Mouse (Mus musculus) intestine, embryonic 15.5 days (tissue): Measurements from ENCODE around the gene Gm11060. TPM values are rescaled to one million over a fixed set of nuclear protein-coding genes. Genes with fewer than 3 reads are reported as not detected.

Experiments
- ATAC-seq: fragments of 200-750 bp; cut with Nextera tagmentation; 2 replicates; pipeline ENCODE4 v1.8.0; 2017; ENCODE audit warnings: moderate TSS enrichment, moderate library complexity
- H3K27ac ChIP-seq: fragments of 300-500 bp; sonication (generic); 2 replicates; pipeline ENCODE4 v1.5.1; 2015; ENCODE audit warnings: mild to moderate bottlenecking, inconsistent platforms
- H3K27me3 ChIP-seq: fragments of 300-500 bp; sonication (generic); replicated peaks from 2 replicates; pipeline ENCODE4 v1.6.1; 2015; ENCODE audit warnings: inconsistent platforms
- H3K36me3 ChIP-seq: fragments of 300-500 bp; sonication (generic); 2 replicates; pipeline ENCODE4 v1.6.1; 2015; ENCODE audit warnings: inconsistent platforms
- H3K4me1 ChIP-seq: fragments of 300-500 bp; sonication (generic); replicated peaks from 2 replicates; pipeline ENCODE4 v1.6.1; 2015; ENCODE audit warnings: inconsistent platforms
- H3K4me2 ChIP-seq: fragments of 300-500 bp; sonication (generic); replicated peaks from 2 replicates; pipeline ENCODE4 v1.6.1; 2015; ENCODE audit warnings: mild to moderate bottlenecking, inconsistent platforms
- H3K4me3 ChIP-seq: fragments of 300-500 bp; sonication (generic); replicated peaks from 2 replicates; pipeline ENCODE4 v1.5.1; 2015; ENCODE audit warnings: inconsistent platforms
- H3K9ac ChIP-seq: fragments of 300-500 bp; sonication (generic); 2 replicates; pipeline ENCODE4 v1.6.1; 2015; ENCODE audit warnings: inconsistent platforms
- H3K9me3 ChIP-seq: fragments of 300-500 bp; sonication (generic); 2 replicates; pipeline ENCODE4 v1.6.1; 2016; ENCODE audit warnings: inconsistent platforms
- WGBS: fragments of 180-500 bp; shearing (Covaris S2); methylation state at CpG from one replicate; pipeline ENCODE4 v1.1.7; 2015; 5-methylcytosine and 5-hydroxymethylcytosine counted together
- polyA plus RNA-seq: library from polyadenylated mRNA; unstranded; fragments of >200 nt; fragmentation: Nextera tagmentation; extraction: Ambion mirVana; gene quantifications from 2 replicates; pipeline ENCODE4 v1.2.1, GENCODE M21; 2015

Gene Gm11060
- polyA plus RNA-seq, result not detected in 2 replicates

DNA sequence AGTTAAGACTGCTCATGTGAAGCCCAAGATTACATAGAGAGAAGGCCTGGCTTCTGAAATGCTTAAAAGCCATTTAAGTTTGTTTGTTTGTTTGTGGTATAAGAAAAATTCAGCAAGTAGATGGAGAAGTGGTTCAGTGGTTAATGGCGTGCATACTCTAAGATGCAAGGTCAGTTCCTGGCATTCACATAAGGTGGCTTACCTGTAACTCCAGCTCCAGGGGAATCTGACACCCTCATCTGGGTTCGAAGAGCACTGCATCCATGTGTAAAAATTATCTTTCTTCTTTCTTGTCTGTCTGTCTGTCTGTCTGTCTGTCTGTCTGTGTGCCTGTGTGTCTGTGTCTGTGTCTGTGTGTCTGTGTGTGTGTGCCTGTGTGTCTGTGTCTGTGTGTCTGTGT lies at the start of gene Gm11060:
Gm11060 (plus strand) TSS at position 301 of the 400 bp plus-strand sequence.
- Histone ChIP-seq H3K9me3 (no peaks in the 10 kb centered on the region), H3K4me3 (no peak within 1 kb of the TSS), H3K9ac (no peak within 1 kb of the TSS), H3K27me3 (no peaks in the 10 kb centered on the region), H3K4me1 (0 out of 2 replicates have a peak, but pooled peaks cover 3% of the 10 kb centered on the region), H3K36me3 (no peaks in the 10 kb centered on the region), H3K4me2 (no peak within 1 kb of the TSS), H3K27ac (no peak within 1 kb of the TSS)
- WGBS, result 97% methylated on average over 2 of the region's 2 CpGs
- no peak for ATAC-seq

DNA sequence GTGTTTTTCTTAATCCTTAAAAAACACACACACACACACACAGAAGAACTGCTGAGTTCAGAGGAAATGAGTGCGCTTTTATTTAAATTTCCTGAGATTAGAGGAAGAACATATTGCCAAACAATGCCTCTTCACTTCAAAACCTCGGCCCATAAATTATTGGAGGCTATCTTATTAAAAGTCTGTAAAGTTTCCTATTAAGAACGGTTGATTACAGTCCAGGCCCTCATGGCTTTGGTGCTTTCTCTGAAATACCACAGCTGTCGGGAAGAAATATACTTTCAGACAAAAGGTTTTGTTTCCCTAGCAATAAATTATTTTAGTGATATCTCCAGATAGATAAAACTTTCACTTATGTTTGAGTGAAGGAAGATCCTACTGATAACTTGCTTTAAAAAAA lies 48.7 kb upstream of the Gm11060 start:
- Histone ChIP-seq H3K9ac (no peak overlapping the region), H3K36me3 (no peaks in the 10 kb centered on the region), H3K27me3 (no peaks in the 10 kb centered on the region), H3K9me3 (no peaks in the 10 kb centered on the region), H3K4me2 (no peak overlapping the region), H3K4me3 (no peak overlapping the region), H3K27ac (no peak overlapping the region), H3K4me1 (no peaks in the 10 kb centered on the region)
- ATAC-seq, result no peak
- 56% methylated on average over 4 of the region's 4 CpGs for WGBS

DNA sequence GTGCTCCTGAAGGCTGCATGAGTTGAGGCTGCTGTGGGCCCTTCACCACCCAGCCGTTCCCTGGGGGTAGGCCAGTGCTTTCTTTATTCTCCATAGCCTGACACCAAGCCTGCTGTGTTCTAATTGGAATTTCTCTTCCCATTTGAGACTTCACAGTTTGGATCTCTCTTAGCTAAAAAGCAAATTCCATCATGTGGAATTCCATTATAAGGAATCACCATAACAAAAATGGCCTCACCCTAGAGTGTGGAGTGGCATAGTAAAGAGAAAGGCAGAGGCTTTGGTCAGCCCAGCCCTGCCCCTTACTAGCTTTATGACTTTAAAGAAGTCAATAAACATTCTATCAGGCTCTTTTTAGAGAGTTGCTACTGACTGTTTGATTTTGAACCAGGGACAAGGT lies 43.5 kb upstream of the Gm11060 start:
- no peak overlapping the region for H3K27ac ChIP-seq
- 39% methylated on average over 1 of the region's 1 CpGs for WGBS
- H3K4me3 ChIP-seq, result no peak overlapping the region
- no peak for ATAC-seq
- H3K4me2 ChIP-seq, result no peak overlapping the region
- H3K4me1 ChIP-seq, result no peaks in the 10 kb centered on the region
- no peaks in the 10 kb centered on the region for H3K36me3 ChIP-seq
- no peaks in the 10 kb centered on the region for H3K9me3 ChIP-seq
- H3K27me3 ChIP-seq, result no peaks in the 10 kb centered on the region
- no peak overlapping the region for H3K9ac ChIP-seq

DNA sequence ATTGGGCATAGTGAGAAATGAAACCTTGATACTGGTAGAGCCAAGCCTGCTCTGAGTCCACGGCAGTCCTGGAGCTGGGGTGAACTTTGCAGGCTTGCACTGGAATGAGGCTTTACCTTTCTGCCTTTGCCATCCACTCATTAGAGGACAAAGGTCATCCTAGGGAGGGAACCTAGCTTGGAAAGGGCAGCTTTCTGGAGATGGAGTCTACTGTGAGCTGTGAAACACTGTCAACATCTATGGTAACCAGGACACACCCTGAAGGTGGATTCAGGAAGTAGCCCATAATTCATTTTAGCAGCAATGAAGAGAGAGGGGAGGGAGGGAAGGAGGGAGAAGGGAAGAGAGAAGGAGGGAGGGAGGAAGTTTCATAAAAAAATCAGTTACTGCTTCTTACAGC lies 36.3 kb upstream of the Gm11060 start:
- no peaks in the 10 kb centered on the region for H3K9me3 ChIP-seq
- no peak overlapping the region for H3K4me2 ChIP-seq
- H3K27me3 ChIP-seq, result no peaks in the 10 kb centered on the region
- H3K4me1 ChIP-seq, result no peaks in the 10 kb centered on the region
- ATAC-seq, result peak; percentile 83
- H3K27ac ChIP-seq, result no peak overlapping the region
- 41% methylated on average over 1 of the region's 1 CpGs for WGBS
- no peak overlapping the region for H3K4me3 ChIP-seq
- no peaks in the 10 kb centered on the region for H3K36me3 ChIP-seq
- H3K9ac ChIP-seq, result no peak overlapping the region

DNA sequence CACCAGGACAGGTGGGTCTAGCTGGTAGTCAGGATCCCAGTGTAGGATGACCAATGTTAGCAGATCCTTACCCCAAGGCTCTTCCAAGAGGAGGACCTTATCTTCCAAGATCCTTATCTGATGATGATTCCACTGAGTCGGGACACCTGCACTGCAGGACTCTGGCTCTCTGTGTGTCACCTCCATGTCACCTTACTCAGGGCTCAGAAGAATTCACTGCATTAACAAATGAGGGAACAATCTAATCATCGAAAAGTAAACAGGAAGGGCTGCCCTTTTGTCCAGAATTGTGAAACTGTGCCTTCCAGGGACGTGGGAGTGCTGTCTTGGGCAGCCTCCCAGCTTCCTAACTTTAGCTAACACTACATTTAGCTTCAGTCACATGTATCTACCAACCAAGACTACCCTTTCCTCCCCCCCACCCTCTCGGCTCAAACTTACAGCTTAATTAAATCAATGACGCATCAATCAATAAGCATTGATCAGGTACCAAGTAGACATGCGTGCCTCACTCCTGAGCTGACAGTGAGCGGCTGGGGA lies 33.2 kb upstream of the Gm11060 start:
- no peaks in the 10 kb centered on the region for H3K9me3 ChIP-seq
- no peaks in the 10 kb centered on the region for H3K4me1 ChIP-seq
- WGBS, result 65% methylated on average over 7 of the region's 7 CpGs
- H3K36me3 ChIP-seq, result no peaks in the 10 kb centered on the region
- no peak overlapping the region for H3K4me2 ChIP-seq
- H3K9ac ChIP-seq, result no peak overlapping the region
- ATAC-seq, result peak; percentile 34; the same call in 1 of the 2 replicates
- H3K4me3 ChIP-seq, result no peak overlapping the region
- H3K27me3 ChIP-seq, result no peaks in the 10 kb centered on the region
- no peak overlapping the region for H3K27ac ChIP-seq

DNA sequence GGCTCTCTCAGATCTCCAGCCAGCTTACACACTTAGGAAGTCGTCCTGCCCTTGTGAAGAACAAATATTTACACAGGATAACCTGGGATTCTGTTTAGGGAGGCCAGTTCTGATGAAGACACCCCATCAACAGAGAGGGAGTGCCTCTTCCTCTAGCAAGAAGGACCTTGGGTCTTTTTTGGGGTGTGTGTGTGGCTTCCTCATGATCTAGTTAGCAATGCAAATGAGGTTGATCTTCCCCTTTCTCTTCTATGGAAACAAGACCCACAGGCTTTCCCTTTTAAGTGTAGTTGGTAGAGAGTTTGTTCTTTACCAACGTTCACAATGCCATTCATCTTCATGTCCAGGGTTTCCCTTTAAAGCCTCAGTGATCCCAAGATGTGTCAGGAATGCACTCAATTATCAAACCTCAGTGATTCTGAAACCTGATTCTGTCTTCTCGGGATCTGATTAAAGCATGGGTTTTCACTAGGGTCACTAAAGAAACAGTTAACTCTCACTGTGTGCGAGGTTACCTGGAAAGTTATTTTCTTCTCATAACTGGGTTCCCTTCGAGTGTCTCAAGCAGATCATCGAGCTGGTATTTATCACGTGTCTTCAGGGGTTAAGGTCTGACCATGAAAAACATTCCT lies 29.0 kb upstream of the Gm11060 start:
- no peak overlapping the region for H3K27ac ChIP-seq
- no peaks in the 10 kb centered on the region for H3K27me3 ChIP-seq
- no peaks in the 10 kb centered on the region for H3K4me1 ChIP-seq
- no peaks in the 10 kb centered on the region for H3K9me3 ChIP-seq
- WGBS, result 48% methylated on average over 7 of the region's 7 CpGs
- H3K4me3 ChIP-seq, result no peak overlapping the region
- H3K36me3 ChIP-seq, result no peaks in the 10 kb centered on the region
- H3K4me2 ChIP-seq, result no peak overlapping the region
- ATAC-seq, result no peak
- H3K9ac ChIP-seq, result no peak overlapping the region

DNA sequence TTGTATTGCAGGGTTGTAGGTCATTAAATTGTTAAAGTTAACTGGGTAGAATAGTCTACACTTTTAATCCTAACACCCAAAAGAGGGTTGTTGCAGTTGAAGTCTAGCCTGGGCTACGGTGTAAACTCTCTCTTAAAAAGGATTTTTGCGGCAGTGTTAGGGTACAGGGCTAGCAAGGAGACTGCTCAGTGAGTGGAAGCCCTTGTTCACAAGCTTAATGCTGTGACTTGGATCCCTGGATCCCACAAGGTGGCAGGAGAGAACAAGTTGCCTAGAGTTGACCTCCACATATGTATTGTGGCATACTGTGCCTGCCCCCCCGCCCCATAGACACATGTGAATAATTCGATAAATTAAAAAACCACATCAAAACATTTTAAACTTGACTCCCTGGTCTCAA lies 19.3 kb upstream of the Gm11060 start:
- no peak overlapping the region for H3K27ac ChIP-seq
- H3K36me3 ChIP-seq, result no peaks in the 10 kb centered on the region
- H3K4me3 ChIP-seq, result no peak overlapping the region
- ATAC-seq, result no peak
- H3K9ac ChIP-seq, result no peak overlapping the region
- H3K27me3 ChIP-seq, result no peaks in the 10 kb centered on the region
- 74% methylated on average over 4 of the region's 4 CpGs for WGBS
- no peak overlapping the region for H3K4me2 ChIP-seq
- no peaks in the 10 kb centered on the region for H3K4me1 ChIP-seq
- no peaks in the 10 kb centered on the region for H3K9me3 ChIP-seq

DNA sequence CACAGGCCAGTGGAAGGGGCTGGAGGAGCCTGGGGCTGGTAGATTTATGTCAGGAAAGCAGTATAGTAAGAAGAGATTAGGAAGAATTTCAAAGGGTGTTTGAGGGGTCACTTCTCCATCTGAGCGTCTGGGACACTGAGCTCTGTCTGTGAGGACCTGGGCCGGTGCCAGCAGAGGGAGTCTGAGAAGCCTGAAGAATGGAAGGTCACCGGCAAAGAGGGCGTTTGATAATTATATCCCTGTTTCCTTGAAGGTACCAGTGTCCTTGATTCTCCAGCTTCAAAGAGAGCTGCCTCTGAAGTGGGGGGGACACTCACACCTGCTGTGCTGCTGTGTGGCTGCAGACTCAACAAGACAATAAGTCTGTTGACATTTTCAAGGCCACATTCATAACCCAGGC lies 17.6 kb upstream of the Gm11060 start:
- no peaks in the 10 kb centered on the region for H3K4me1 ChIP-seq
- H3K9me3 ChIP-seq, result no peaks in the 10 kb centered on the region
- H3K36me3 ChIP-seq, result no peaks in the 10 kb centered on the region
- H3K27me3 ChIP-seq, result no peaks in the 10 kb centered on the region
- 40% methylated on average over 4 of the region's 4 CpGs for WGBS
- no peak overlapping the region for H3K4me2 ChIP-seq
- no peak overlapping the region for H3K27ac ChIP-seq
- no peak for ATAC-seq
- H3K4me3 ChIP-seq, result no peak overlapping the region
- H3K9ac ChIP-seq, result no peak overlapping the region

DNA sequence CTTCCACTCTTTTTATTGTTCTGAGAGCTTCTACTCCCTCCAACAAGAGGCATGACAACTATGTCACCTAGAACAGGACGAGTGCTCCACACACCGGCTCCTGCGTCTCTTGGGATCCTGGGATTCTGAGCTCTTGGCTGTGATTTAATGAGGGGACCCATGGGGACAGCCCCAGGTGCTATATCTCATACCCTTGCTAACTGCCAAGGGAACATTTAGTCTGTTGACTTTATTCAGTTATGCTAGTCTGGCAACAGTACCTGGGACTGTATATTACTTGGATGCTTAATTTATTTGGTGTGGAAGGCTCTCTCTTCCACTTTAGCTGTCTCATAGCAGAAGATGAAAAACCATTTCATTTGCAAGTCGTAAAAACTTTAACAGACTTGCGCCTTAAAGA lies 16.0 kb upstream of the Gm11060 start:
- H3K27ac ChIP-seq, result no peak overlapping the region
- no peak overlapping the region for H3K4me2 ChIP-seq
- H3K36me3 ChIP-seq, result no peaks in the 10 kb centered on the region
- no peak overlapping the region for H3K4me3 ChIP-seq
- H3K4me1 ChIP-seq, result no peaks in the 10 kb centered on the region
- no peak overlapping the region for H3K9ac ChIP-seq
- no peaks in the 10 kb centered on the region for H3K27me3 ChIP-seq
- no peaks in the 10 kb centered on the region for H3K9me3 ChIP-seq
- ATAC-seq, result no peak
- 66% methylated on average over 5 of the region's 5 CpGs for WGBS

DNA sequence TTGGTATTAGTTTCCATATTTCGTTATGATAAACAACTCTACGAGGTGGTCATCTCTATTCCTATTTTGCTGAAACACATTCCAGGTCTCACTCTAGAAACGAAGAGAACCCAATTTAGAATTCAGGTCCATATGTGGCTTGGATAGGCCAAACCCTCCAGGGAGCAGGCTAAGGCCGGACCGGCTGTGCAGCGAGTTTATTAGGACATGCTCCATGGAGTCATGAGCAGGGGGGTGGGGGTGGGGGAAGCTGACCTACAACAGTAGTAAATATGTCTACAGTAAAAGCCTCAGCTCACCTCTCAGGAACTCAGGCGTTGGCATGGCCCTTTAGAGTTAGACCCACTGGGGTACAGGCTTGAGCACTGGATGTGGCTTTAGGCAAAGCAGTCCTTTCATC lies 14.7 kb upstream of the Gm11060 start:
- H3K4me1 ChIP-seq, result no peaks in the 10 kb centered on the region
- 89% methylated on average over 7 of the region's 7 CpGs for WGBS
- H3K4me3 ChIP-seq, result no peak overlapping the region
- H3K9ac ChIP-seq, result no peak overlapping the region
- H3K36me3 ChIP-seq, result no peaks in the 10 kb centered on the region
- H3K4me2 ChIP-seq, result no peak overlapping the region
- H3K27me3 ChIP-seq, result no peaks in the 10 kb centered on the region
- no peak overlapping the region for H3K27ac ChIP-seq
- H3K9me3 ChIP-seq, result no peaks in the 10 kb centered on the region
- no peak for ATAC-seq

DNA sequence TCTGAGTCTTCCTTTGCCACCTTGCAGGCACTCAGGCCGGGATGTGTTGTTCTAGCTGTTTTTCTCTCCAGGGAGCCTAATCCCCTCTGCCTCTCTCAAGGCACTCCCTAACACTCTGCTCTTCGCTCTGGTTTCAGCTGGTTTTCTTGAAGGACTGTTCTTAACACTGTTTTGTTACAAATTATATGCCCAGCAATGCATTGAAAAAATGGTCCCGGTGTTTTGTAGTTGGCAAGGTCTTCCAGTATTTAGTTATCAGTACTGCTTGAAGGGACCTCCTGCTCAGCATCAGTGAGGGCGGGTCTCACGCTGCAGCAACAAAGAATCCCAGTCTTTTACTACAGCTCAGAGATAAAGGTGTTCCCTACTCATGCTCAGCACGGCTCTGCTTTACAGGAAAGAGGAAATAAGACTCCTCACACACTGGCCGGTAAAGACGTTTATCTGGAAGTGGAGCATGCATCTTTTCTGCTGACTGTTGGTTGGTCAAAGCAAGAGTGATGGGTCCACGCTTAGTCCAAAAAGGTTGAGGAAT lies 9.5 kb upstream of the Gm11060 start:
- H3K27ac ChIP-seq, result no peak overlapping the region
- no peak for ATAC-seq
- no peaks in the 10 kb centered on the region for H3K36me3 ChIP-seq
- H3K4me3 ChIP-seq, result no peak overlapping the region
- H3K27me3 ChIP-seq, result no peaks in the 10 kb centered on the region
- no peak overlapping the region for H3K4me2 ChIP-seq
- WGBS, result 34% methylated on average over 9 of the region's 9 CpGs
- H3K9me3 ChIP-seq, result no peaks in the 10 kb centered on the region
- H3K9ac ChIP-seq, result no peak overlapping the region
- H3K4me1 ChIP-seq, result no peaks in the 10 kb centered on the region

DNA sequence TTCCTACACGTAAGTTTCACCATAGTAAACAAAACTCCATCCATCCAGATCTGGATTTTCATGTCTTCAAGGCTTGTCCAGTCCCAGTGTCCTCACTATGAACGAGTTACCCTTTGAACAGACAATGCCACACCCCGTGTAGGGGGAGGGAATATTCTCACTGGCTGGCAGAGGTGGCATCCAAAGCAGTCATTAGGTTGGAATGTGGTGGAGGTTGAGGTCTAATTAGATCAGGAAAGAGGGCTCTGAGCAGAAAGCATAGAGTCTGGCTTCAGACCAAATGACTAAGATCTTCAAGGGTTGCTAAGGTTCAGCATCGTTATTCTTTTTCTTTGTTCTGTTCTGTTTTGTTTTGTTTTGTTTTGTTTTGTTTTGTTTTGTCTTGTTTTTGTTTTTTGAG lies 7.8 kb upstream of the Gm11060 start:
- no peaks in the 10 kb centered on the region for H3K4me1 ChIP-seq
- WGBS, result 78% methylated on average over 4 of the region's 4 CpGs
- H3K9me3 ChIP-seq, result no peaks in the 10 kb centered on the region
- no peaks in the 10 kb centered on the region for H3K27me3 ChIP-seq
- H3K9ac ChIP-seq, result no peak overlapping the region
- no peak overlapping the region for H3K27ac ChIP-seq
- no peaks in the 10 kb centered on the region for H3K36me3 ChIP-seq
- H3K4me3 ChIP-seq, result no peak overlapping the region
- H3K4me2 ChIP-seq, result no peak overlapping the region
- ATAC-seq, result no peak

DNA sequence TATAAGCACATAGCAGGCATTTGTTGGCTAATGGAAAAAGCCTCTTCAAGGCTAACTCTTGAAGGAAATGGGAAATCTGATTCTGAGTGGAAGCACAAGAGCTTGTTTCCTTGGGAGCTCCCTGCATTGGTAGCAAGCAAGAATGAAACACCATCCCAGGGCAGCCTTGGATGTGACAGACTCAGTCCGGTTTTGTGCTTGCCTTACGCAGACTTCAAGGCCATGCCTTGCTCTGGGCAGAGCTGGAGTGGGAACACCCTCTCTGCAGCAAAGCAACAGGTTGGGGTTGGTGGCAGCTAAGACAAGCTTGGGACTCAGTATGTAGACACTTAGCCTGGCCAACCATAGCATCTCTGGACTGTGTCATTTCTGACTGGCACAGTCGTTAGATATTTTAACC lies 5.7 kb upstream of the Gm11060 start:
- H3K9ac ChIP-seq, result no peak overlapping the region
- 81% methylated on average over 3 of the region's 3 CpGs for WGBS
- H3K4me2 ChIP-seq, result no peak overlapping the region
- H3K9me3 ChIP-seq, result no peaks in the 10 kb centered on the region
- H3K4me1 ChIP-seq, result 0 out of 2 replicates have a peak, but pooled peaks cover 3% of the 10 kb centered on the region
- no peak for ATAC-seq
- H3K27me3 ChIP-seq, result no peaks in the 10 kb centered on the region
- no peaks in the 10 kb centered on the region for H3K36me3 ChIP-seq
- no peak overlapping the region for H3K27ac ChIP-seq
- H3K4me3 ChIP-seq, result no peak overlapping the region
